Mouse (Mus musculus) MEL (cell line): ENCODE measurements around the gene Pip5k1b. TPM values are rescaled to one million over a fixed set of nuclear protein-coding genes. Genes with fewer than 3 reads are reported as not detected.

Experiments
- DNase-seq: peaks from one replicate; pipeline ENCODE4 v3.0.0; 2011; ENCODE audit warnings: low read depth, low spot score
- H3K27ac ChIP-seq: 2 replicates; pipeline ENCODE4 v1.5.1; 2012; ENCODE audit warnings: low read depth, mild to moderate bottlenecking, control low read depth, low read length, moderate library complexity; ENCODE audit not compliant: control insufficient read depth
- H3K27me3 ChIP-seq, 2 experiments: fragments of 150-350 bp in 1 of 2; sonication (generic) in 1 of 2; 2 replicates each; pipeline ENCODE4 v1.6.1; 2012; ENCODE audit warnings: low read length in 2 of 2, mild to moderate bottlenecking in 2 of 2, improper control_type of control experiment in 1 of 2, moderate library complexity in 1 of 2; ENCODE audit not compliant: insufficient read depth in 2 of 2, control insufficient read depth in 1 of 2
- H3K36me3 ChIP-seq, 2 experiments: 2 replicates each; pipeline ENCODE4 v1.6.1; 2012 to 2014; ENCODE audit warnings: low read length in 2 of 2, improper control_type of control experiment in 1 of 2, inconsistent platforms in 1 of 2, mild to moderate bottlenecking in 1 of 2; ENCODE audit not compliant: insufficient read depth in 2 of 2, control insufficient read depth in 1 of 2
- H3K4me1 ChIP-seq, 2 experiments: fragments of 150-350 bp in 1 of 2; sonication (generic) in 1 of 2; 2 replicates each; pipeline ENCODE4 v1.6.1; 2012; ENCODE audit warnings: low read length in 2 of 2, improper control_type of control experiment in 1 of 2, mild to moderate bottlenecking in 1 of 2; ENCODE audit not compliant: insufficient read depth in 2 of 2, control insufficient read depth in 1 of 2
- H3K4me3 ChIP-seq, 2 experiments: fragments of 150-350 bp in 1 of 2; sonication (generic) in 1 of 2; 2 replicates each; pipeline ENCODE4 v1.5.1; 2012; ENCODE audit warnings: low read depth in 2 of 2, low read length in 2 of 2, mild to moderate bottlenecking in 2 of 2, moderate library complexity in 2 of 2, control low read depth in 1 of 2, improper control_type of control experiment in 1 of 2; ENCODE audit not compliant: control insufficient read depth in 1 of 2, insufficient read depth in 1 of 2
- H3K79me2 ChIP-seq: 2 replicates; pipeline ENCODE4 v1.6.1; 2012; ENCODE audit warnings: mild to moderate bottlenecking, low read length, moderate library complexity; ENCODE audit not compliant: control insufficient read depth, poor library complexity, insufficient read depth
- H3K9ac ChIP-seq: 2 replicates; pipeline ENCODE4 v1.6.1; 2012; ENCODE audit warnings: low read depth, mild to moderate bottlenecking, control low read depth, low read length, moderate library complexity; ENCODE audit not compliant: control insufficient read depth, poor library complexity, severe bottlenecking
- H3K9me3 ChIP-seq: fragments of 150-350 bp; sonication (generic); replicated peaks from 2 replicates; pipeline ENCODE4 v1.6.1; 2012; ENCODE audit warnings: mild to moderate bottlenecking, low read length, improper control_type of control experiment, moderate library complexity; ENCODE audit not compliant: insufficient read depth
- CHD2 ChIP-seq: IDR thresholded peaks from 2 replicates; pipeline ENCODE4 v1.6.1; 2011; ENCODE audit warnings: low read length, improper control_type of control experiment
- CTCF ChIP-seq, 3 experiments: IDR thresholded peaks in 2 of 3; conservative IDR thresholded peaks in 1 of 3; 2 replicates each; pipeline ENCODE4 v1.5.1; 2011 to 2012; ENCODE audit warnings: low read length in 3 of 3, low read depth in 2 of 3, mild to moderate bottlenecking in 2 of 3, improper control_type of control experiment in 1 of 3, inconsistent platforms in 1 of 3, mixed read lengths in 1 of 3, moderate library complexity in 1 of 3; ENCODE audit not compliant: control insufficient read depth in 1 of 3, insufficient read depth in 1 of 3, poor library complexity in 1 of 3, severe bottlenecking in 1 of 3
- E2F4 ChIP-seq: IDR thresholded peaks from 2 replicates; pipeline ENCODE4 v1.6.1; 2011; ENCODE audit warnings: low read depth, low read length, improper control_type of control experiment, borderline replicate concordance
- ELF1 ChIP-seq: IDR thresholded peaks from 2 replicates; pipeline ENCODE4 v1.6.1; 2014; ENCODE audit warnings: low read depth, mild to moderate bottlenecking, inconsistent platforms, low read length, improper control_type of control experiment, moderate library complexity
- EP300 ChIP-seq, 2 experiments: IDR thresholded peaks; 2 replicates each; pipeline ENCODE4 v1.6.1; 2011; ENCODE audit warnings: improper control_type of control experiment in 2 of 2, low read length in 2 of 2, low read depth in 1 of 2, mild to moderate bottlenecking in 1 of 2
- ETS1 ChIP-seq: IDR thresholded peaks from 2 replicates; pipeline ENCODE4 v1.6.1; 2012; ENCODE audit warnings: low read depth, mild to moderate bottlenecking, inconsistent platforms, low read length, improper control_type of control experiment, moderate library complexity
- GABPA ChIP-seq: IDR thresholded peaks from 2 replicates; pipeline ENCODE4 v1.6.1; 2012; ENCODE audit warnings: low read depth, mild to moderate bottlenecking, inconsistent platforms, low read length, improper control_type of control experiment, moderate library complexity
- GATA1 ChIP-seq: IDR thresholded peaks from 2 replicates; pipeline ENCODE4 v1.6.1; 2011; ENCODE audit warnings: low read depth, low read length, improper control_type of control experiment
- HCFC1 ChIP-seq: IDR thresholded peaks from 2 replicates; pipeline ENCODE4 v1.6.1; 2012; ENCODE audit warnings: low read depth, mild to moderate bottlenecking, inconsistent platforms, low read length, improper control_type of control experiment, moderate library complexity
- JUND ChIP-seq: IDR thresholded peaks from 2 replicates; pipeline ENCODE4 v1.6.1; 2011; ENCODE audit warnings: low read depth, mild to moderate bottlenecking, improper control_type of control experiment, low read length
- KAT2A ChIP-seq: conservative IDR thresholded peaks from 2 replicates; pipeline ENCODE4 v1.6.1; 2012; ENCODE audit warnings: low read depth, low read length, improper control_type of control experiment, inconsistent platforms
- MAX ChIP-seq: IDR thresholded peaks from 2 replicates; pipeline ENCODE4 v1.6.1; 2011; ENCODE audit warnings: low read length, improper control_type of control experiment
- MAZ ChIP-seq: IDR thresholded peaks from 2 replicates; pipeline ENCODE4 v1.6.1; 2012; ENCODE audit warnings: low read depth, mild to moderate bottlenecking, inconsistent platforms, low read length, improper control_type of control experiment
- MXI1 ChIP-seq: IDR thresholded peaks from 2 replicates; pipeline ENCODE4 v1.6.1; 2011; ENCODE audit warnings: mild to moderate bottlenecking, low read depth, low read length, improper control_type of control experiment
- NRF1 ChIP-seq: IDR thresholded peaks from 2 replicates; pipeline ENCODE4 v1.6.1; 2014; ENCODE audit warnings: low read depth, mild to moderate bottlenecking, inconsistent platforms, low read length, improper control_type of control experiment, moderate library complexity; ENCODE audit not compliant: poor library complexity, insufficient read depth, severe bottlenecking
- POLR2A ChIP-seq, 2 experiments: IDR thresholded peaks; 2 replicates each; pipeline ENCODE4 v1.6.1; 2011 to 2012; ENCODE audit warnings: low read length in 2 of 2, mild to moderate bottlenecking in 2 of 2, control low read depth in 1 of 2, improper control_type of control experiment in 1 of 2, low read depth in 1 of 2, moderate library complexity in 1 of 2; ENCODE audit not compliant: control insufficient read depth in 1 of 2, insufficient read depth in 1 of 2, poor library complexity in 1 of 2
- POLR2AphosphoS2 ChIP-seq: IDR thresholded peaks from 2 replicates; pipeline ENCODE4 v1.6.1; 2011; ENCODE audit warnings: low read length, improper control_type of control experiment
- POLR2AphosphoS5 ChIP-seq: IDR thresholded peaks from 2 replicates; pipeline ENCODE4 v1.6.1; 2012; ENCODE audit warnings: low read depth, borderline replicate concordance, mild to moderate bottlenecking, inconsistent platforms, low read length, moderate library complexity, mixed read lengths
- RAD21 ChIP-seq: IDR thresholded peaks from 2 replicates; pipeline ENCODE4 v1.6.1; 2011; ENCODE audit warnings: mild to moderate bottlenecking, low read depth, low read length, improper control_type of control experiment
- SIN3A ChIP-seq: IDR thresholded peaks from 2 replicates; pipeline ENCODE4 v1.6.1; 2012; ENCODE audit warnings: low read length, improper control_type of control experiment, inconsistent platforms
- SMC3 ChIP-seq: IDR thresholded peaks from 2 replicates; pipeline ENCODE4 v1.6.1; 2011; ENCODE audit warnings: low read depth, low read length, improper control_type of control experiment
- TBP ChIP-seq: IDR thresholded peaks from 2 replicates; pipeline ENCODE4 v1.8.0; 2011; ENCODE audit warnings: low read depth, low read length, improper control_type of control experiment
- UBTF ChIP-seq: IDR thresholded peaks from 2 replicates; pipeline ENCODE4 v1.6.1; 2012; ENCODE audit warnings: low read depth, mild to moderate bottlenecking, inconsistent platforms, low read length, improper control_type of control experiment, moderate library complexity, borderline replicate concordance; ENCODE audit not compliant: insufficient read depth
- USF1 ChIP-seq: IDR thresholded peaks from 2 replicates; pipeline ENCODE4 v1.6.1; 2014; ENCODE audit warnings: low read depth, mild to moderate bottlenecking, inconsistent platforms, low read length, improper control_type of control experiment, moderate library complexity
- USF2 ChIP-seq, 2 experiments: IDR thresholded peaks; 2 replicates each; pipeline ENCODE4 v1.6.1; 2011 to 2012; ENCODE audit warnings: improper control_type of control experiment in 2 of 2, low read length in 2 of 2, borderline replicate concordance in 1 of 2, inconsistent platforms in 1 of 2, low read depth in 1 of 2, mild to moderate bottlenecking in 1 of 2; ENCODE audit not compliant: insufficient read depth in 1 of 2
- ZKSCAN1 ChIP-seq: IDR thresholded peaks from 2 replicates; pipeline ENCODE4 v1.6.1; 2012; ENCODE audit warnings: low read depth, mild to moderate bottlenecking, inconsistent platforms, low read length, improper control_type of control experiment, moderate library complexity
- ZNF384 ChIP-seq: IDR thresholded peaks from 2 replicates; pipeline ENCODE4 v1.6.1; 2012; ENCODE audit warnings: low read depth, mild to moderate bottlenecking, inconsistent platforms, low read length, improper control_type of control experiment
- polyA plus RNA-seq, 2 experiments: library from polyadenylated mRNA; stranded (reverse) in 1 of 2; unstranded in 1 of 2; fragments of >175 nt in 1 of 2; fragments of >200 nt in 1 of 2; gene quantifications; 2 replicates each; pipeline versions ENCODE4 v1.2.1 to v1.2.4; 2012; ENCODE audit warnings: low replicate concordance in 2 of 2, low read depth in 1 of 2; ENCODE audit not compliant: insufficient read length in 2 of 2, insufficient read depth in 1 of 2, missing spikeins in 1 of 2
- total RNA-seq: library from RNA; depleted of rRNA; stranded (reverse); fragments of 300-350 nt; gene quantifications from 2 replicates; pipeline ENCODE4 v1.2.3, GENCODE M21; 2012

Pip5k1b gene
- total and polyA plus RNA-seq, 3 experiments: 3.4 to 10.0 TPM; not detected in 1

DNA sequence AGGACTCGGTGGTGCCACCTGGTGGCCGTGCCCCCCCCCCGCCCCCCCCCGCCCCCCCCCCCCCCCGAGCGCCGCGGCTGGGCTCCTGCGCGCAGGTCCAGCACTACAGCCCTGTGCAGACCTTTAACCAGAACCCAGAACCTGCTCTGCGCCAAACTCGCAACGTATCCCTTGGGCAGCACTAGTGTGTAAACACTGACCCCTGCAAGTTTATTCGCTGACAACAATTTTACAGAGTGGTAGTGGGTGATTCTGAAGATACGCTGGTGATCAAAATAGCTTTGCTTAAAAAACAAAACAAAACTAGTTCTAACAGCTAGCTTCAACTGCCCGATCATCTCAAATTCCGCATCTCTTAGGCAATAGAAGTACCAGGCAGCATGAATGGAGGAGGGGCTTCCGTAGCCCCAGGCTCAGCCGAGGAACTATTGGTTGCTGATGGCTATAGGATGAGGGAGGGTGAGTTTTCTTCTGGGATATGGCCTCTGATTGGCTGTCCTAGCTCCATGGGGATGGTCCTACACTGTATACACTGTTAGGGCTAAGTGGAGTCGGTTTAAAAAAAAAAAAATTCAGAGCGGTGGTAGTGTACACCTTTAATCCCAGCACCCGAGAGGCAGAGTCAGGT is 275.0 kb downstream of the Pip5k1b start, which contains the start of gene Fxn:
Fxn (minus strand) TSS at position 5 of the 628 bp plus-strand sequence.
- Histone ChIP-seq H3K9ac (peak within 1 kb of the TSS; percentile 75), H3K36me3 (no peaks in the 10 kb centered on the region; a peak in 1 of 4 replicates), H3K79me2 (peaks cover 12% of the 10 kb centered on the region), H3K27ac (peak within 1 kb of the TSS; percentile 91), H3K4me3 (peak within 1 kb of the TSS; percentile 66 to 84), H3K27me3 (no peaks in the 10 kb centered on the region), H3K4me1 (peaks cover 0 to 12% of the 10 kb centered on the region in 2 experiments; a peak in 2 of 4 replicates), H3K9me3 (no peaks in the 10 kb centered on the region)
- peak; percentile 97 for DNase-seq
- peak; percentile 65 for TF ChIP-seq ZNF384
- 0 out of 2 replicates have a peak, but pooled peaks have one; percentile 47 for TF ChIP-seq ELF1
- TF ChIP-seq SIN3A: peak; percentile 63
- TF ChIP-seq ETS1: no peak
- TF ChIP-seq SMC3: 0 out of 2 replicates have a peak, but pooled peaks have one; percentile 16
- TF ChIP-seq CTCF (IDR thresholded peaks at IDR 0.05 in 2 of 3, conservative IDR thresholded peaks at IDR 0.05 in 1 of 3; ENCODE audit: control insufficient read depth in 1 of 3, insufficient read depth in 1 of 3, low read depth in 2 of 3, low read length in 3 of 3, poor library complexity in 1 of 3, severe bottlenecking in 1 of 3): peak in 2 of 3 experiments; percentile 48 to 62; a peak in 4 of 6 replicates
- TF ChIP-seq TBP: 0 out of 2 replicates have a peak, but pooled peaks have one; percentile 20
- no peak; the same call in 1 of the 2 replicates for TF ChIP-seq MXI1

DNA sequence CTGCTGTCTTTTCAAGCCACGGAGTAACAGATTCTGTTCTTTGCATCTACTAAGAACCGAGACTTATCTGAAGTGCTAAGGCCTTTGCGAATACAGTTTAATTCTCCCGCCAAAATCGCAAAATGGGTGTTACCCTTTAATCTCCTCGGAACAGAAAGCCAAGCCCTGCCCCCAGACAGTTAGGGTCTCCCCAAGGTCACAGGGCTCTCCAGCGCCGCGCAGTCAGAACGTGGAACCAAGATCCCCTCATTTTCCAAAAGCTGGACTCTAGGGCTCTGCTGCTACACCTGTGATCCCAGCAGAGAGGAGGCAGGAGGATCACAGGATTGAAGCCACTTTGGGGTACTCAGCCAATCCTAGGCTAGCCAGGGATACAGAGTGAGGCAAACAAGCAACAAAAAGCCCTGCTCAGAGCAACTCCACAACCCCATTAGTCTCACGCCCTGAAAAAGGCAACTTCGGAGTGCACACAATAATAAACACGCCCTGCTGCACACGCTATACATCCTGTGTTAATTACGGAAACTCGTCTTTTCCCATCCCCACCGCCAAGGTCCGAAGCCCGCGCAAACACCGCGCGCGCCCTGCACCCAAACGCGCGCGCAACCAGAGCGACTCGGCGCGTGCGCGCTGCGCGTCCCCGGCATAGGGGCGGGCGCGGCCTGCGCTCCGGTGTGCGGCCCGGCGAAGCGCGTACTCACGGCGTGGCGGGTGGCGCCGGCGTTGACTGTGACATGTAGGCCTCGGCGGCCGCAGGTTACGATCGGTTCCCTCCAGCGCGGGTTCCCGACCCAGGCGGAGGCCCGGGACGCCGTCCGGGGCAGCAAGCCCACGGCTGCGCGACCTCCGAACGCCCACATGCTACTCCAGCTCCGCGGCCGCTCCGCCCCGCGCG is 275.7 kb downstream of the Pip5k1b start:
- H3K4me1 ChIP-seq: peaks cover 0 to 12% of the 10 kb centered on the region in 2 experiments; a peak in 2 of 4 replicates
- peak overlapping the region; percentile 66 to 69 for H3K4me3 ChIP-seq
- H3K9me3 ChIP-seq: no peaks in the 10 kb centered on the region
- H3K27me3 ChIP-seq: no peaks in the 10 kb centered on the region
- H3K79me2 ChIP-seq: peaks cover 12% of the 10 kb centered on the region
- H3K27ac ChIP-seq: peak overlapping the region; percentile 91
- H3K9ac ChIP-seq: peak overlapping the region; percentile 75
- DNase-seq: peak; percentile 95
- H3K36me3 ChIP-seq: peaks cover 0 to under 1% of the 10 kb centered on the region in 2 experiments; a peak in 1 of 4 replicates
- TF ChIP-seq CHD2: no peak
- 0 out of 2 replicates have a peak, but pooled peaks have one; percentile 10 for TF ChIP-seq KAT2A
- TF ChIP-seq MAZ: no peak
- TF ChIP-seq ETS1: peak; percentile 66
- peak; percentile 75 for TF ChIP-seq TBP
- peak; percentile 65 for TF ChIP-seq HCFC1
- TF ChIP-seq USF1: no peak
- TF ChIP-seq JUND: no peak
- TF ChIP-seq USF2 (IDR thresholded peaks at IDR 0.05; ENCODE audit: borderline replicate concordance in 1 of 2, insufficient read depth in 1 of 2, low read depth in 1 of 2, low read length in 2 of 2): no peak
- no peak for TF ChIP-seq POLR2AphosphoS2
- TF ChIP-seq UBTF: no peak
- peak; percentile 77 to 95; a peak in 3 of 4 replicates for TF ChIP-seq EP300 (IDR thresholded peaks at IDR 0.05; ENCODE audit: low read depth in 1 of 2, low read length in 2 of 2)
- TF ChIP-seq E2F4: peak; percentile 95
- peak; percentile 74 for TF ChIP-seq POLR2A (IDR thresholded peaks at IDR 0.05; ENCODE audit: control insufficient read depth in 1 of 2, insufficient read depth in 1 of 2, low read depth in 1 of 2, low read length in 2 of 2, poor library complexity in 1 of 2)
- no peak for TF ChIP-seq POLR2AphosphoS5
- peak; percentile 69 for TF ChIP-seq MAX
- no peak for TF ChIP-seq ZKSCAN1
- TF ChIP-seq RAD21: no peak
- TF ChIP-seq ELF1: no peak
- no peak for TF ChIP-seq SMC3
- TF ChIP-seq NRF1: peak; percentile 51; the same call in 1 of the 2 replicates
- TF ChIP-seq GABPA: no peak
- TF ChIP-seq MXI1: peak; percentile 41; the same call in 1 of the 2 replicates
- peak; percentile 77 for TF ChIP-seq GATA1
